Mouse (Mus musculus) ES-E14 (cell line): ENCODE measurements around the gene Pitpnm2. TPM values are rescaled to one million over a fixed set of nuclear protein-coding genes. Genes with fewer than 3 reads are reported as not detected.

ENCODE experiments used
- DNase-seq: peaks from one replicate; pipeline ENCODE4 v3.0.0-alpha.2; 2013; ENCODE audit warnings: low read depth, low spot score
- H3K27ac ChIP-seq: 2 replicates; pipeline ENCODE4 v1.5.1; 2012; ENCODE audit warnings: low read depth, mild to moderate bottlenecking, low read length, moderate library complexity, mixed read lengths; ENCODE audit not compliant: poor library complexity, insufficient read depth, severe bottlenecking
- H3K36me3 ChIP-seq: 2 replicates; pipeline ENCODE4 v1.6.1; 2012; ENCODE audit warnings: mild to moderate bottlenecking, low read length, moderate library complexity, mixed read lengths; ENCODE audit not compliant: control insufficient read depth, poor library complexity, insufficient read depth, severe bottlenecking
- H3K4me1 ChIP-seq, 2 experiments: fragments of 150-350 bp in 1 of 2; sonication (generic) in 1 of 2; 2 replicates each; pipeline ENCODE4 v1.6.1; 2012; ENCODE audit warnings: low read length in 2 of 2, mild to moderate bottlenecking in 1 of 2, mixed read lengths in 1 of 2; ENCODE audit not compliant: control insufficient read depth in 2 of 2, insufficient read depth in 2 of 2, poor library complexity in 1 of 2
- H3K4me3 ChIP-seq, 2 experiments: fragments of 150-350 bp in 1 of 2; sonication (generic) in 1 of 2; 2 replicates each; pipeline ENCODE4 v1.5.1; 2012; ENCODE audit warnings: low read length in 2 of 2, low read depth in 1 of 2, mild to moderate bottlenecking in 1 of 2, mixed read lengths in 1 of 2; ENCODE audit not compliant: insufficient read depth in 1 of 2, poor library complexity in 1 of 2, severe bottlenecking in 1 of 2
- H3K9ac ChIP-seq: 2 replicates; pipeline ENCODE4 v1.6.1; 2012; ENCODE audit warnings: low read depth, mild to moderate bottlenecking, low read length, mixed read lengths; ENCODE audit not compliant: poor library complexity, insufficient read depth, severe bottlenecking
- H3K9me3 ChIP-seq: fragments of 150-350 bp; sonication (generic); 2 replicates; pipeline ENCODE4 v1.6.1; 2012; ENCODE audit warnings: low read depth, mild to moderate bottlenecking, low read length; ENCODE audit not compliant: control insufficient read depth, insufficient read depth
- CHD2 ChIP-seq: IDR thresholded peaks from 2 replicates; pipeline ENCODE4 v1.6.1; 2014; ENCODE audit warnings: mild to moderate bottlenecking, low read depth, low read length, inconsistent platforms
- HCFC1 ChIP-seq: IDR thresholded peaks from 2 replicates; pipeline ENCODE4 v1.6.1; 2012; ENCODE audit warnings: low read length, inconsistent platforms, borderline replicate concordance; ENCODE audit not compliant: insufficient read depth
- MAFK ChIP-seq: IDR thresholded peaks from 2 replicates; pipeline ENCODE4 v1.6.1; 2014; ENCODE audit warnings: mild to moderate bottlenecking, low read depth, low read length, inconsistent platforms; ENCODE audit not compliant: insufficient read depth
- ZC3H11A ChIP-seq: IDR thresholded peaks from 2 replicates; pipeline ENCODE4 v1.6.1; 2012; ENCODE audit warnings: low read depth, mild to moderate bottlenecking, inconsistent platforms, low read length, borderline replicate concordance
- ZNF384 ChIP-seq: IDR thresholded peaks from 2 replicates; pipeline ENCODE4 v1.6.1; 2012; ENCODE audit warnings: low read depth, low read length, inconsistent platforms
- in situ Hi-C, 2 experiments: fragments of 600-800 bp; cut with MboI; formaldehyde crosslinking; loops; one replicate each; pipeline ENCODE4 v1.15.1; 2025; ENCODE audit warnings: low sequenced_read_pairs in 2 of 2, inconsistent platforms in 1 of 2; ENCODE audit not compliant: unreplicated experiment in 2 of 2
- total RNA-seq: library from RNA; depleted of rRNA; stranded (reverse); fragments of 300-350 nt; gene quantifications from 2 replicates; pipeline ENCODE4 v1.2.3, GENCODE M21; 2012

Pitpnm2 gene
- total RNA-seq, 1 experiment: 6.6 TPM

DNA sequence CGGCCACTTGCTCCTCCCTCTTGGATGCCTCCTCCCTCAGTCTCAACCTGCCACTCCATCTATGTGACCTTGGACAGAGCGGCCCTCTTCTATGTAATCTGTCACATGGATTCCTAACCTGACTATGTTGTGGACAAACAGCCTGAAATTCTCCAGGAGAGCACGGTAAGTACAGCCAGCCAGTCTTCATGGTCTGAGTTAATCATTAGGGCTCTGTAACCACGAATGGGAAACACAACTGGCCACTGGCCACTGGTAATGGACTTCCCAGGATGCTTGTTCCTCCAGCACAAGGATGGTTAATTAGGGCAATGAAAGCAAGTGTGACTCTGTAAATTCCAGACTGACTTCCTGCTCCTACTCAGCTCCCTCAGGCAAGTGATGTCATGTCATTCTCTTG lies 13.4 kb downstream of the Pitpnm2 start:
- no peak for DNase-seq
- in situ Hi-C loops: no loop called here
- TF ChIP-seq ZNF384 (no peak), MAFK (no peak), HCFC1 (no peak)
- no peaks in the 10 kb centered on the region for H3K9me3 ChIP-seq
- H3K4me3 ChIP-seq: no peak overlapping the region
- no peak overlapping the region for H3K9ac ChIP-seq
- H3K27ac ChIP-seq: no peak overlapping the region
- H3K4me1 ChIP-seq: peaks cover 0 to 3% of the 10 kb centered on the region in 2 experiments; a peak in 1 of 4 replicates
- H3K36me3 ChIP-seq: no peaks in the 10 kb centered on the region

DNA sequence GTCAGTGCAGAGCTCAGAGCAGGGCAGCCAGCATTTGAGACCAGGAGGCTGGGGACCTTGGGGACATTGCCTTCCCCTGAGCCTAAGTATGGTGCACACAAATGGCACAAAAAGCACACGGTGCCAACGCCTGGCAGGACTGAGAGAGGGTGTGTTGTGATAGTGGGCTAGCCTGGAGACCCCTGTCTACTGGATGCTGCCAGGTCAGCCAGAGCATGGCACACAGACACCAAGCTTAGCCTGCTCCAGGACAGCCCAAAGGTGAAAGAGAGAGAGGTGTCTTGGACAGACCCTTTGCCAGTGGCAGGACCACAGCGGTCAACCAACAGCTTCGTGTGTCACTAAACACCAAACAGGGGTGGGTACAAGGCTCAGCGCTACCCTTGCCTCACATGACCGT lies 14.8 kb downstream of the Pitpnm2 start:
- TF ChIP-seq HCFC1 (no peak), ZC3H11A (no peak)
- H3K9ac ChIP-seq: no peak overlapping the region
- no peak for DNase-seq
- in situ Hi-C loops: no loop called here
- no peak overlapping the region for H3K4me3 ChIP-seq
- H3K9me3 ChIP-seq: no peaks in the 10 kb centered on the region
- H3K27ac ChIP-seq: no peak overlapping the region
- H3K4me1 ChIP-seq: peaks cover 0 to 2% of the 10 kb centered on the region in 2 experiments; a peak in 1 of 4 replicates
- no peaks in the 10 kb centered on the region for H3K36me3 ChIP-seq

DNA sequence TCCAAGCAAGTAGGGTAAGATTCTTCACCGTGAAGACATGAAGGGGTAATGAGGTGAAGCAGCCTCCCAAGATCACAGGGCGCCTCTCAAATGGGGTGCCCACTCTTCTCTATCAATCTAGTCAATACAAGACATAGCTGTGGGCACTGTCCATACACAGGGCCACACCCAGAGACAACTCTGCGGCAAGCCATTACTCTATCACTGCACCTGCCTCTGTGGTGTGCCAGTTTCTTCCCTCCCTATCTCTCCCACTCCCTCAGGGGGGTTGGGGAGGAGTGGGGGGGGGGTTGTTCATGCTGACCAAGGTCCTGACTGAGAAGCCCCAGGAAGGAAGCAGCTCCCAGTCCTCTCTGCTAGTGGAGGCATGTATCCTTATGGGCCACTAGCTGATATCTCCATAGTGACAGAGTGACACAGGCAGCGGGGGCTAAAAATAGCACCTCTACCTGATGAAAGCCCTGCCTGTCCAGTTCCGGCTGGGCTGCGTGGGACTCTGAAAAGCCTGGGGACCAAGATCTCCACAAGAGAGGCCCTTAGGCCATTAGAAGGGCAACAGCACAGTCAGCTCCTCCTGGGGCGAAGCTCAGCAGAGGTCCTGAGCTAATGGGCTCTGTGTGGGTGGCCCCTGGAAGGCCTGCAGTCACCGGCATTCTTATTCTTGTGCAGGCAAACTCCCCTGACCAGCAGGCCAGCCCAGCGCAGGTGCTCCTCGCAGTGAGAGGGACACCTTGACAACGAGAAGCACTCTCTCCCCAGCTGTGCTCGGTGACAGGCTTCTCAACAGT lies 15.5 kb downstream of the Pitpnm2 start:
- DNase-seq: no peak

GRCm38 (mm10) chr5:124233144-124233465 lies 16.5 kb downstream of the Pitpnm2 start:
- H3K4me3 ChIP-seq: no peak overlapping the region
- H3K9ac ChIP-seq: no peak overlapping the region
- in situ Hi-C loops: no loop called here
- H3K36me3 ChIP-seq: no peaks in the 10 kb centered on the region
- no peaks in the 10 kb centered on the region for H3K9me3 ChIP-seq
- TF ChIP-seq MAFK: no peak
- no peak for TF ChIP-seq HCFC1
- TF ChIP-seq ZNF384: no peak
- TF ChIP-seq CHD2: no peak
- peaks cover 0 to 1% of the 10 kb centered on the region in 2 experiments; a peak in 1 of 4 replicates for H3K4me1 ChIP-seq
- DNase-seq: no peak
- H3K27ac ChIP-seq: no peak overlapping the region

More for the DNA sequence above, 15.5 kb downstream of the Pitpnm2 start:
- H3K9ac ChIP-seq: no peak overlapping the region
- no peaks in the 10 kb centered on the region for H3K9me3 ChIP-seq
- no peak for TF ChIP-seq HCFC1
- no peak for TF ChIP-seq ZNF384
- no peak for TF ChIP-seq MAFK
- no peak for TF ChIP-seq ZC3H11A
- TF ChIP-seq CHD2: no peak
- no peak overlapping the region for H3K4me3 ChIP-seq
- in situ Hi-C loops: no loop called here
- peaks cover 0 to 2% of the 10 kb centered on the region in 2 experiments; a peak in 1 of 4 replicates for H3K4me1 ChIP-seq
- no peaks in the 10 kb centered on the region for H3K36me3 ChIP-seq
- H3K27ac ChIP-seq: no peak overlapping the region
